Mouse (Mus musculus) forebrain, embryonic 11.5 days (tissue): ENCODE measurements around the gene Ecel1. TPM values are rescaled to one million over a fixed set of nuclear protein-coding genes. Genes with fewer than 3 reads are reported as not detected.
A peak's percentile ranks its signal among the peaks of the same experiment; 100 is the strongest.

Experiments
- ATAC-seq: fragments of 200-750 bp; cut with Nextera tagmentation; replicated peaks from 2 replicates; pipeline ENCODE4 v1.8.0; 2017; ENCODE audit warnings: moderate TSS enrichment; ENCODE audit not compliant: low FRiP score
- DNase-seq: peaks from one replicate; pipeline ENCODE4 v3.0.0-alpha.2; 2017; ENCODE audit warnings: low spot score
- H3K27ac ChIP-seq: fragments of 300-500 bp; sonication (generic); 2 replicates; pipeline ENCODE4 v1.5.1; 2014; ENCODE audit warnings: low read depth, low read length
- H3K27me3 ChIP-seq: fragments of 300-500 bp; sonication (generic); 2 replicates; pipeline ENCODE4 v1.6.1; 2014; ENCODE audit warnings: mild to moderate bottlenecking, low read length, mixed read lengths; ENCODE audit not compliant: control insufficient read depth, insufficient read depth
- H3K36me3 ChIP-seq: fragments of 300-500 bp; sonication (generic); 2 replicates; pipeline ENCODE4 v1.6.1; 2014; ENCODE audit warnings: mild to moderate bottlenecking, low read length, moderate library complexity, mixed read lengths; ENCODE audit not compliant: control insufficient read depth, insufficient read depth
- H3K4me1 ChIP-seq: fragments of 300-500 bp; sonication (generic); replicated peaks from 2 replicates; pipeline ENCODE4 v1.6.1; 2014; ENCODE audit warnings: low read length, mixed read lengths; ENCODE audit not compliant: control insufficient read depth, insufficient read depth
- H3K4me2 ChIP-seq: fragments of 300-500 bp; sonication (generic); 2 replicates; pipeline ENCODE4 v1.6.1; 2014; ENCODE audit warnings: low read depth, mild to moderate bottlenecking, low read length, moderate library complexity, mixed read lengths; ENCODE audit not compliant: severe bottlenecking
- H3K4me3 ChIP-seq: fragments of 300-500 bp; sonication (generic); 2 replicates; pipeline ENCODE4 v1.5.1; 2014; ENCODE audit warnings: low read depth, low read length
- H3K9ac ChIP-seq: fragments of 300-500 bp; sonication (generic); 2 replicates; pipeline ENCODE4 v1.6.1; 2014; ENCODE audit warnings: low read length
- H3K9me3 ChIP-seq: fragments of 300-500 bp; sonication (generic); 2 replicates; pipeline ENCODE4 v1.6.1; 2016; ENCODE audit warnings: low read length, mixed read lengths; ENCODE audit not compliant: control insufficient read depth
- WGBS: fragments of 180-500 bp; shearing (Covaris S2); extraction: QIAGEN DNeasy Blood & Tissue Kit; methylation state at CpG from one replicate; pipeline ENCODE4 v1.1.7; 2014; 5-methylcytosine and 5-hydroxymethylcytosine counted together
- polyA plus RNA-seq: library from polyadenylated mRNA; unstranded; fragments of >200 nt; fragmentation: Nextera tagmentation; extraction: Ambion mirVana; gene quantifications from 2 replicates; pipeline ENCODE4 v1.2.1, GENCODE M21; 2014

The Ecel1 gene
- polyA plus RNA-seq, result 5.4 and 6.2 TPM in 2 replicates

DNA sequence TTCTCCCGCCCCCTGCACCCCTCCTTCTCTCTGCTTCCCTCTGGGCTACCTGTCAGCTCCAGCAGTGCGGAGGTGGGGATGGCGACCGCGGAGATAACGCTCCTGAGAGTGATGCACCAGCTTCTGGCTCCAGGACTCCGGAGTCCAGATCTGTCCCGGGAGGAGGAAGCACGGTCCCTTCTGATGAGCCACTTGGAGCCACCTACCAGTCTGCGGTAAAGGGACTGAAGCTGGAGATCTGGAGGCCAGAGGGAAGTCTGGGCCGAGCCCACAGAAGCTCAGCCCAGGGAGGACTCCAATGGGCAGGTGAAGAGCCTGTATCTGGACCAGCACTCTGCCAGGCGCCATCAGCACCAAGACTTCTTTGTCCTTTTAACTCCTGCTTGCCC lies at the start of gene Ecel1:
Gene Ecel1, minus strand, starts transcription at position 323 of the 389 bp plus-strand sequence.
- ATAC-seq (peak; percentile 24), DNase-seq (no peak)
- Histone ChIP-seq H3K27ac (no peak within 1 kb of the TSS), H3K9me3 (no peaks in the 10 kb centered on the region), H3K4me2 (peak within 1 kb of the TSS; percentile 66), H3K27me3 (peaks cover 71% of the 10 kb centered on the region), H3K4me3 (peak within 1 kb of the TSS; percentile 37), H3K36me3 (no peaks in the 10 kb centered on the region), H3K4me1 (peaks cover 17% of the 10 kb centered on the region), H3K9ac (peak within 1 kb of the TSS; percentile 52)
- 1% methylated on average over 11 of the region's 12 CpGs for WGBS

DNA sequence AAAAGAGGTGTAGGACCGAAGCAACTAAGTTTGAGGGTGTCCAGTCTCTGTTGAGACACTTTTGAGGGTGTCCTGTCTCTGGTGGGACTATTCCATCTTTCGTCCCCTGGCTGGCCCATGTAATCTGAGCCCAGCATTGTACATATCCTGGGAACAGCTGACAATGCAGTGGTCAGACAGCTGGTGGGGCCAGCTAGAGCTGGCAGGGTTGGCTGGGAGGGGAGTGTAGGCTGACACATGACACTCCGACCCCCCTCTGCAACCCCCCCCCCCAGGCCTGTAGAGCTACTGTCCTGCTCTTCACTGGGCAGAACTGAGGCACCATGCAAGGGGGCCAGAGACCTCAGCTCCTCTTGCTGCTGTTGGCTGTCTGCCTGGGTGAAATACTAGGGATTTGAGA lies 49.2 kb upstream of the Ecel1 start:
- WGBS, result 55% methylated on average over 3 of the region's 3 CpGs
- H3K27me3 ChIP-seq, result no peaks in the 10 kb centered on the region; the same call in 1 of the 2 replicates
- H3K9ac ChIP-seq, result no peak overlapping the region
- 0 out of 2 replicates have a peak, but pooled peaks cover 2% of the 10 kb centered on the region for H3K4me1 ChIP-seq
- DNase-seq (no peak), ATAC-seq (no peak)
- H3K4me2 ChIP-seq, result no peak overlapping the region
- no peak overlapping the region for H3K27ac ChIP-seq
- H3K36me3 ChIP-seq, result no peaks in the 10 kb centered on the region
- H3K9me3 ChIP-seq, result no peaks in the 10 kb centered on the region
- no peak overlapping the region for H3K4me3 ChIP-seq

DNA sequence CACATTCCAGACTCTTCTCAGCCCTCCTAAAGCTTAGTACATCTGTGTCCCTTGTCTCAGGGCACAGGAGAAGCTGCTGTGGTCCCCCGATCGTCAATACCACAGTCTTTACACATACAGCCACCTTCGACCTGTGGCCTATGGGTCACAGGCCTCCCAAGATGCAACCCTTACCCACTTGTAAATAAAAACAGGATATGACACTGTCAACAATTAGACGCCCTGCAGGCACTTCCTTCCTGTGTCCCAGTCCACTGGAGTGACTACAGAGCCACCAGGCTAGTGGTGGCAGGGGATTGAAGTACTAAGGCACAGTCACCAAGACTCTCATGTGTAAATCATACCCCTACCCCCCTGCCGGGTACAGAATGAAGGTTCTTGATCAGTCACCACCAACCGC lies 48.7 kb upstream of the Ecel1 start:
- Histone ChIP-seq H3K4me2 (no peak overlapping the region), H3K4me3 (no peak overlapping the region), H3K9ac (no peak overlapping the region), H3K9me3 (no peaks in the 10 kb centered on the region), H3K4me1 (0 out of 2 replicates have a peak, but pooled peaks cover 2% of the 10 kb centered on the region), H3K27me3 (no peaks in the 10 kb centered on the region; the same call in 1 of the 2 replicates), H3K36me3 (no peaks in the 10 kb centered on the region), H3K27ac (no peak overlapping the region)
- ATAC-seq, result no peak
- WGBS, result 70% methylated on average over 6 of the region's 6 CpGs
- no peak for DNase-seq

DNA sequence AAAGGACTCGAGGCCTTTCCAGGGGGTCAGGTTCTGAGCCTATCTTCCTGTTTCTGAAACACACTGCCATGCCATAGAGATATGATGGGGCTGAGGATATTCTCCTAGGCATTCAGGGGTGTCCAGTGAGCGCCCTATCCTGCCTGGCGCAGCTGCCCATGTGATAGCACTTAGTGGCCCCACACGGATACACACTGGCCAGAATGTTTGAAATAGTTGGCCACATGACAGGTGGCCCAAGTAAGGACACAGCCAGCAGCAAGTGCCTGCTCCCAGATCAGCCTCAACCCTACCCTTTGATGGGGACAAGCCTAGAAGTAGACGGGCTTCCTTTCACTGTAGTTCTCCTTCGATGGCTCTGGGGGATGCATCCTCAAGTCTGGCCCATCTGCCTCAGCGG lies 48.1 kb upstream of the Ecel1 start, which contains the start of gene Chrng:
Gene Chrng, plus strand, starts transcription at position 193 of the 400 bp plus-strand sequence.
- Histone ChIP-seq H3K9me3 (no peaks in the 10 kb centered on the region), H3K4me1 (0 out of 2 replicates have a peak, but pooled peaks cover 2% of the 10 kb centered on the region), H3K36me3 (no peaks in the 10 kb centered on the region), H3K27ac (no peak within 1 kb of the TSS), H3K27me3 (no peaks in the 10 kb centered on the region; the same call in 1 of the 2 replicates), H3K9ac (no peak within 1 kb of the TSS), H3K4me2 (no peak within 1 kb of the TSS), H3K4me3 (no peak within 1 kb of the TSS)
- no peak for DNase-seq
- no peak for ATAC-seq
- 88% methylated on average over 7 of the region's 7 CpGs for WGBS

DNA sequence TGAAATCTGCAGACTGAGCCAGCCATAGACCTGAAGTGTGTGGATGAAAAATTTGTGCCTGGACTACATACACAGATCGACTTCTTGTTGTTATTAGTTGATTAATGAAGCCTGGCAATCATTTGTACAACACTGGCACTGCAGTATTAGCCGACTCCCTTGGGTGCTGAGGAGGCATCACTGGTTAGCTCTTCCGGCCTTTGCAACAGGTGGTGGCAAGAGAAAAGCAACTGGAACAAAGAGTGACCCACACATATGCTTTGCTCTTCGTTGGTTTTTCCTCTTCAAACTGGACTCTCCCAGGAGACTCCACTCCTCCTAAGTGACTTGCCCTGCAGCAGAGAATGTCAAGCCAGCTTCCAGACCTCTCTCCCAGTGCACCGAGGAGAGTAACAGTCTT lies 47.5 kb upstream of the Ecel1 start:
- no peak overlapping the region for H3K4me3 ChIP-seq
- H3K9me3 ChIP-seq, result no peaks in the 10 kb centered on the region
- H3K4me1 ChIP-seq, result 0 out of 2 replicates have a peak, but pooled peaks cover 2% of the 10 kb centered on the region
- H3K27ac ChIP-seq, result no peak overlapping the region
- H3K36me3 ChIP-seq, result no peaks in the 10 kb centered on the region
- no peak overlapping the region for H3K9ac ChIP-seq
- ATAC-seq (no peak), DNase-seq (no peak)
- WGBS, result 82% methylated on average over 5 of the region's 5 CpGs
- H3K27me3 ChIP-seq, result no peaks in the 10 kb centered on the region; the same call in 1 of the 2 replicates
- no peak overlapping the region for H3K4me2 ChIP-seq

DNA sequence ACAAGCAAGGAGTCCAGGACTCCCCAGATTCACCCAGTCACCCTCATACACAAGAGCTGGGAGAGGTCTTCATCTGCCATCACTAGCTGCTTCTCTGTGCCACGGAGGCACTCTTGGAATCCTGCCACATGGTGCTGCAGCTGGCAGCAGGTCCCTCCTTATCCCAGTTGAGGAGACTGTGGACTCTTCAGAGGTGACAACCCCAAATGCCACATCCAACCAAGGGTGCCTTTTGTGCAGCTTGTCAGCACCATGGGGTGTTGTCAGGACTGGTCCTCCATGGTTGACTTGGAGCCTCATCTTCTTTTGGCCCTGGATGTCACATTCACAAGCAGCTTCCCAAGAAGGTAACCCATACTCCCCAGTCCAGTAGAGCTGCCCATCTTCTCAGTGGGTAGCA lies 45.5 kb upstream of the Ecel1 start:
- Histone ChIP-seq H3K9me3 (no peaks in the 10 kb centered on the region), H3K27me3 (no peaks in the 10 kb centered on the region; the same call in 1 of the 2 replicates), H3K36me3 (no peaks in the 10 kb centered on the region), H3K4me2 (no peak overlapping the region), H3K9ac (no peak overlapping the region), H3K4me1 (0 out of 2 replicates have a peak, but pooled peaks cover 2% of the 10 kb centered on the region), H3K27ac (no peak overlapping the region), H3K4me3 (no peak overlapping the region)
- 56% methylated on average over 1 of the region's 1 CpGs for WGBS
- ATAC-seq (no peak), DNase-seq (no peak)

DNA sequence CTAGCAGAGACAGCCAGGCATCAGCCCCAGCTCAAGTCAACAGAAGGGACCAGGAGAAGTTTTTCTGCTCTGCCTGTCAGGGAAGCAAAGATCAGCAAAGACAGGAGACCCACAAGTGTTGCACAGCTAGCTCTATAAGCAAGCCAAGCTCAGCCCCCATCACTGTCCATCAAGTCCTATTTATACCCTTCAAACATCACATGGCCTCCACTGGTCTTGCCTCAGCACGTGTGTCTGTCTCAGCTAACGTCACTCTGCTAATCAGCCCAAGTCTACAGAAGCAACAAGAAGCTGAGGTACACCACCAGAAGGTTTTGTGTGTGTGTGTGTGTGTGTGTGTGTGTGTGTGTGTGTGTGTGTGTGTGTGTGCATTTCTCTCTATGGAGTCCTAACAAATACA lies 44.5 kb upstream of the Ecel1 start:
- Histone ChIP-seq H3K9me3 (no peaks in the 10 kb centered on the region), H3K36me3 (no peaks in the 10 kb centered on the region), H3K4me2 (no peak overlapping the region), H3K27ac (no peak overlapping the region), H3K4me3 (no peak overlapping the region), H3K9ac (no peak overlapping the region), H3K27me3 (no peaks in the 10 kb centered on the region), H3K4me1 (0 out of 2 replicates have a peak, but pooled peaks cover 2% of the 10 kb centered on the region)
- WGBS, result 78% methylated on average over 2 of the region's 2 CpGs
- ATAC-seq (no peak), DNase-seq (no peak)

DNA sequence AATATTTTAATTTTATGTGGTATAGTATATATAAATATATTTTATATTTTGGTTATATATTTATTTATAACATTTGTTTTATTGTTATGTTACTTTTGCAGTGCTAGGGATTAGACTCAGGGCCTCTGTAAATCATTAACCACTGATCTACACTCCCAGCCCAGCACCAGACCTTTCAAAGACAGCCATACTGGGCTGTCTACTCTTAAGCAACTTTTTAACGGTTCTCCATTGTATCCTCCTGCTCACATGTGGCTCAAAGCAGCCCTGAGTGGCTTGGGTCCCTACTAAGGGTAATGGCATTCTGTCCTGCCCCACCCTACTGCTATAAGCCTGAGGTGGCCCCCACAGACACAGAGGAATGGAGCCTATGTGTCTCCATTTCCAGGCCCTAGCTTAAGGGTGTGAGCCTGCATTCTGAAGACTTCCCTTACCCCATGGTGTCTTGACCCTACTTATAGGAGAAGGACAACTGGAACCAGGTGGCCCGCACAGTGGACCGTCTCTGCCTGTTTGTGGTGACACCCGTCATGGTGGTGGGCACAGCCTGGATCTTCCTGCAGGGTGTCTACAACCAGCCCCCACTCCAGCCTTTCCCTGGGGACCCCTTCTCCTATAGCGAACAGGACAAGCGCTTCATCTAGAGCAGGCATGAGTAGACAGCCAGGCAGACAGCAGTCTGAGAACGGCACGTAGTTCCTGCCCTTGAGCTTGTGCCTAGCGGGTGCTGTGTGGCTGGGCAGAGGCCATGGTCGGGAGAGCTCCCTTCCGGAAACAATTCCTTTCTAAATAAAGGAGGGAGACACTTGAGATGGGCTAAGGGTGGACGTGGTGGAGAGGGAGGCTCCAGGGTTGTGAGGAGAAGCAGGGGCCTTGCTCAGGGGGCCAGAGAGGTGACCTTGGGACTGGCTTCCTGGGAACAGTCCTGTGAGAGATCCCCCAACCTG lies 42.1 kb upstream of the Ecel1 start:
- no peaks in the 10 kb centered on the region for H3K27me3 ChIP-seq
- no peaks in the 10 kb centered on the region for H3K4me1 ChIP-seq
- no peak overlapping the region for H3K27ac ChIP-seq
- DNase-seq, result no peak
- no peaks in the 10 kb centered on the region for H3K9me3 ChIP-seq
- no peaks in the 10 kb centered on the region for H3K36me3 ChIP-seq
- H3K4me3 ChIP-seq, result no peak overlapping the region
- ATAC-seq, result no peak
- no peak overlapping the region for H3K9ac ChIP-seq
- H3K4me2 ChIP-seq, result no peak overlapping the region
- WGBS, result 76% methylated on average over 12 of the region's 12 CpGs
